Mouse (Mus musculus): ENCODE results near the gene Hist1h2af. TPM values are rescaled to one million over a fixed set of nuclear protein-coding genes. Genes with fewer than 3 reads are reported as not detected.

Gene Hist1h2af
- polyA plus RNA-seq, 1 experiment = 1,420 TPM

DNA sequence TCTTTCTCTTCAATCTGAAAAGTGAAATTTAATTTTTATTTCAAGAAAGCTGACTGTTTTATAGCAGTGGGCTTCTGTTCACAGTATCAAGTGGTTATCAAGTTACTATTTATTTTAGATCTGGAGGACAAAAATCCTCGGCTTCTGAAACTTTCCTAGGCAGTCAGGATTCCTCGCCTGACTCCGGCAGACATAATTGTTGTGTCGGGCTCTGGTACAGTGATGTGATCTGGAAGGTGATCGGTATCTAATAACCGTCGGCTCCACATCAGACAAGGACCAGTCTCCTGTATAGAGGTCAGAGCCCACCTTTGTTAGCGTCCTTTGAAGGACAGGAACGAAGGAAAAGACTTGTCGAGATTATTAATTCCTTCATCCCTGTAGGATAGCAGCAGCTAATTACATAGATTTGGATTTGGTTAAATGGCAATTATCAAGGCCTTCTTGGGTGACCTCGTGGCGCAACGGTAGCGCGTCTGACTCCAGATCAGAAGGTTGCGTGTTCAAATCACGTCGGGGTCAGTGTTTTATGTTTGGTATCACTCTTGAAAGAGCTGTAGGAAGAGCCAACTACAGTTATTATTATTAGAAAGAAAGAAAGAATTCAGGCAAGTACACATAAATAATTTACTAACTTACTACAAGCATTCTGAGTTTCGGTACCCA lies 35.9 kb upstream of the Hist1h2af start:
- H3K27ac ChIP-seq (ENCODE audit: insufficient read depth, low read depth, low read length) = no peak overlapping the region
- no peaks in the 10 kb centered on the region for H3K36me3 ChIP-seq (ENCODE audit: control insufficient read depth, insufficient read depth, low read length)
- no peak overlapping the region for H3K4me3 ChIP-seq (ENCODE audit: low read depth, low read length)
- no peak for TF ChIP-seq POLR2A (IDR thresholded peaks at IDR 0.05; ENCODE audit: low read depth, low read length)
- TF ChIP-seq CTCF (IDR thresholded peaks at IDR 0.05; ENCODE audit: extremely low read depth, insufficient read length, insufficient replicate concordance, low read depth, low read length) = no peak
- peaks cover 3% of the 10 kb centered on the region; the same call in 1 of the 2 replicates for H3K4me1 ChIP-seq (ENCODE audit: control insufficient read depth, insufficient read depth, insufficient read length, low read length)
- WGBS = 42% methylated on average over 19 of the region's 19 CpGs
- H3K27me3 ChIP-seq (ENCODE audit: control insufficient read depth, insufficient read depth, low read length) = no peaks in the 10 kb centered on the region

DNA sequence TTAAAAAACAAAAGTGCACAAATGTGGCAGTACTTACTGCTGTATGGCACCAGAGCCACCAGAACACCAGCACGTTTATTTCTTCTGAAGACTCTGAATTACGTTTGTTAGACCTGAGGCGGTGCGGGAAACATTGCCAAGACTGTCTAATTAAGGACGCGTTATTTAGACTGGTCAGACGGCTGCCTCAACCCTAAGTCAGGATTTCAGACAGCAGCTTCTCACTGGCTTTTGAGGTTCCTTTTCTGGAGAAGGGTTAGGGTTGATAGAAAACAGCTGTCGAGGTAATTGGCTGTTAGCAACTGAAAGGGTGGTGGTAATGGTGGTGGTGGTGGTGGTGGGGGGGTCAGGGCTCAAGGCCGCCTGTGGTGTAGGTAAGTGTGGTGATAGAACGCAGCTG lies 35.1 kb upstream of the Hist1h2af start:
- Histone ChIP-seq H3K36me3 (ENCODE audit: control insufficient read depth, insufficient read depth, low read length) (no peaks in the 10 kb centered on the region), H3K4me1 (ENCODE audit: control insufficient read depth, insufficient read depth, insufficient read length, low read length) (peaks cover 3% of the 10 kb centered on the region; the same call in 1 of the 2 replicates), H3K4me3 (ENCODE audit: low read depth, low read length) (no peak overlapping the region), H3K27ac (ENCODE audit: insufficient read depth, low read depth, low read length) (no peak overlapping the region), H3K27me3 (ENCODE audit: control insufficient read depth, insufficient read depth, low read length) (no peaks in the 10 kb centered on the region)
- no peak for TF ChIP-seq POLR2A (IDR thresholded peaks at IDR 0.05; ENCODE audit: low read depth, low read length)
- TF ChIP-seq CTCF (IDR thresholded peaks at IDR 0.05; ENCODE audit: extremely low read depth, insufficient read length, insufficient replicate concordance, low read depth, low read length) = no peak
- 25% methylated on average over 10 of the region's 10 CpGs for WGBS

DNA sequence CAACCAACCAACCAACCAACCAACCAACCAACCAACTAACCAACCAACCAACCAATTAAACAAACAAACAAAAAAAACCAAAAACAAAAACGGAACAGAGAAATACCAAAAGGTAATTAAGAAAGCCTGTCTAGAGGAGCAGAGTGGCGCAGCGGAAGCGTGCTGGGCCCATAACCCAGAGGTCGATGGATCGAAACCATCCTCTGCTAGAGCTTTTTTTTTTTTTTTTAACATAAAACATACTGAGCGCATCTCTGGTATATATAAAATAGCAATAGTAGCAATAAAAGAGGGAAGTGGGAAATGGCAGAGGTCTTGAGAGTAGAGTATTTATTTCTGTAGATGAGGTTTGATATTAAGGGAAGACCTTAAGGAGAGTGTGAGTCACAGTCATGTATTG lies 33.8 kb upstream of the Hist1h2af start:
- no peak overlapping the region for H3K4me3 ChIP-seq (ENCODE audit: low read depth, low read length)
- no peaks in the 10 kb centered on the region for H3K36me3 ChIP-seq (ENCODE audit: control insufficient read depth, insufficient read depth, low read length)
- H3K27ac ChIP-seq (ENCODE audit: insufficient read depth, low read depth, low read length) = no peak overlapping the region
- peaks cover 3% of the 10 kb centered on the region; the same call in 1 of the 2 replicates for H3K4me1 ChIP-seq (ENCODE audit: control insufficient read depth, insufficient read depth, insufficient read length, low read length)
- TF ChIP-seq CTCF (IDR thresholded peaks at IDR 0.05; ENCODE audit: extremely low read depth, insufficient read length, insufficient replicate concordance, low read depth, low read length) = no peak
- no peak for TF ChIP-seq POLR2A (IDR thresholded peaks at IDR 0.05; ENCODE audit: low read depth, low read length)
- 70% methylated on average over 7 of the region's 7 CpGs for whole genome bisulfite sequencing
- no peaks in the 10 kb centered on the region for H3K27me3 ChIP-seq (ENCODE audit: control insufficient read depth, insufficient read depth, low read length)

DNA sequence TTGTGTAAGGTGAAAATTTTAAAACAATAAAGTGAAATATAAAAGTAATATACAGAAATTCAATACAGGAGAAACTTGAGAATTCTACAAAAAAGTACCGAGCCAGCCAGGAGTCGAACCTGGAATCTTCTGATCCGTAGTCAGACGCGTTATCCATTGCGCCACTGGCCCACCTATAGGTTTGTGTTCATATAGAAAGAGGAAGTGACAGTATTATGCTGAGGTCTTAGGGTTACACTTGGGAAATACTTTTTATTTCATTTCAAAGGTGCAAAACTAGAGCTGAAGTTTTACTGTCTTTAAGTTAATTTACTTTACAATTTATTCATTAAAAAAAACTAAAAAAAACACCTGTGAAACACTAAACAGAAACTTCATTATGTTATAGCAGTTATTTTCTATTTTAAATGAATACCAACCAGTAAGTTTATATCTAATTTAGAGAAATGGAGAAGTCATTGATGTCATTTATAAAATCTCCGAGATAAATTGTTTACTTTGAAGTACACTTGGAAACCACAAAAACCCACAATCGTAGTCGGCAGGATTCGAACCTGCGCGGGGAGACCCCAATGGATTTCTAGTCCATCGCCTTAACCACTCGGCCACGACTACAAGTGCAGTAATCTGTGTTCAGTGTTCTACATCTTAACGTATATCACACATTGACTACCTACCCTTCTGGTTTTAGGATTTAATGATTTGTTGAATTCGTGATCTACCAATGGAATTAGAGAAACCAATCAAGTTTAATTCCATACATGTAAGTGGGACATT lies 33.1 kb upstream of the Hist1h2af start:
- Histone ChIP-seq H3K4me3 (ENCODE audit: low read depth, low read length) (no peak overlapping the region), H3K36me3 (ENCODE audit: control insufficient read depth, insufficient read depth, low read length) (no peaks in the 10 kb centered on the region), H3K4me1 (ENCODE audit: control insufficient read depth, insufficient read depth, insufficient read length, low read length) (peaks cover 3% of the 10 kb centered on the region; the same call in 1 of the 2 replicates), H3K27me3 (ENCODE audit: control insufficient read depth, insufficient read depth, low read length) (no peaks in the 10 kb centered on the region), H3K27ac (ENCODE audit: insufficient read depth, low read depth, low read length) (no peak overlapping the region)
- TF ChIP-seq POLR2A (IDR thresholded peaks at IDR 0.05; ENCODE audit: low read depth, low read length) (no peak), CTCF (IDR thresholded peaks at IDR 0.05; ENCODE audit: extremely low read depth, insufficient read length, insufficient replicate concordance, low read depth, low read length) (no peak)
- WGBS = 12% methylated on average over 17 of the region's 17 CpGs

DNA sequence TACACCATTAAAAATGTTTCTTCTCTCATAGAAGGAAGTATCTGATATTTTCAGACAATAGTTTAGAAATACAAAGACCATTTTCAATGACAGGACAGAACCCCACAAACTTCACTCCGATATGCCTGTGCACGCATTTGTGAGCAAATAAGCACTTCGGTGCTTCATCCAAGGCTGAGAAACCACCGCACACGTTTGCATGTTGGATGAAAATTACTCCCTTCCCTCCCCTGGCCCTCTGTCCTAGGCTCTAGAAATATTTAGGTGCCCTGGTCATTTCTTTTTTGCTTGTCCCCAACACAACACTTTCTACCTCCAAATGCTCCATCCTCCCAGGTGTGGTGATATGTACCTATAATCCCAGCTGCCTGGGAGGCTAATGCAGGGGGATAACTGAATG lies 32.2 kb upstream of the Hist1h2af start:
- Histone ChIP-seq H3K27ac (ENCODE audit: insufficient read depth, low read depth, low read length) (no peak overlapping the region), H3K27me3 (ENCODE audit: control insufficient read depth, insufficient read depth, low read length) (no peaks in the 10 kb centered on the region), H3K4me3 (ENCODE audit: low read depth, low read length) (no peak overlapping the region), H3K36me3 (ENCODE audit: control insufficient read depth, insufficient read depth, low read length) (no peaks in the 10 kb centered on the region), H3K4me1 (ENCODE audit: control insufficient read depth, insufficient read depth, insufficient read length, low read length) (peaks cover 3% of the 10 kb centered on the region; the same call in 1 of the 2 replicates)
- TF ChIP-seq CTCF (IDR thresholded peaks at IDR 0.05; ENCODE audit: extremely low read depth, insufficient read length, insufficient replicate concordance, low read depth, low read length) (no peak), POLR2A (IDR thresholded peaks at IDR 0.05; ENCODE audit: low read depth, low read length) (no peak)
- WGBS = 57% methylated on average over 5 of the region's 5 CpGs

DNA sequence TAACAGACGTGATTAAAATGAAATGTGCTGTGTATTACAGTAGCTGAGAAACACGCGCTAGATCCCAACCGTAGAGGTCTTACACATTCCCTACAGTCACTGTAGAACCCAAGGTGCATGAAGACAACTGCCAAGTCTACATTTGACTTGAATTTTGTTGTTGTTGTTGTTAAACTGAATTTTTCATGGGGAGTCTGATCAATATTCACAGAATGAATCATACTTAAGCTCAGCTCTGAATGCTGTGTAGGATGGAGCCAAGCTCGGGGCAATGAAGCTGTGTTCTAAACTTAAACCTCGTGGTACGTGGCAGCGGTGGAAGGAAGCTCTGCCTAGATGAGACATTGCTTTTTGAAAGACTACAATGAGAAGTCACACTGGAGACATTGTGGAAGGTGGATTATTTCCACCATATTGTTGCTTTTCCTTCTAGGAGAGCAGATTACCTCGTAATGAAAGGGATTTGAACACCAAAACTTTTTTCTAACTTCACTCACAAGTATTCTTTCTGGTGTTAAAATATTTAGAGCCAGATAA lies 31.6 kb upstream of the Hist1h2af start:
- H3K36me3 ChIP-seq (ENCODE audit: control insufficient read depth, insufficient read depth, low read length) = no peaks in the 10 kb centered on the region
- H3K4me3 ChIP-seq (ENCODE audit: low read depth, low read length) = no peak overlapping the region
- H3K4me1 ChIP-seq (ENCODE audit: control insufficient read depth, insufficient read depth, insufficient read length, low read length) = peaks cover 3% of the 10 kb centered on the region; the same call in 1 of the 2 replicates
- WGBS = 67% methylated on average over 9 of the region's 9 CpGs
- TF ChIP-seq POLR2A (IDR thresholded peaks at IDR 0.05; ENCODE audit: low read depth, low read length) = no peak
- TF ChIP-seq CTCF (IDR thresholded peaks at IDR 0.05; ENCODE audit: extremely low read depth, insufficient read length, insufficient replicate concordance, low read depth, low read length) = no peak
- no peak overlapping the region for H3K27ac ChIP-seq (ENCODE audit: insufficient read depth, low read depth, low read length)
- no peaks in the 10 kb centered on the region for H3K27me3 ChIP-seq (ENCODE audit: control insufficient read depth, insufficient read depth, low read length)

DNA sequence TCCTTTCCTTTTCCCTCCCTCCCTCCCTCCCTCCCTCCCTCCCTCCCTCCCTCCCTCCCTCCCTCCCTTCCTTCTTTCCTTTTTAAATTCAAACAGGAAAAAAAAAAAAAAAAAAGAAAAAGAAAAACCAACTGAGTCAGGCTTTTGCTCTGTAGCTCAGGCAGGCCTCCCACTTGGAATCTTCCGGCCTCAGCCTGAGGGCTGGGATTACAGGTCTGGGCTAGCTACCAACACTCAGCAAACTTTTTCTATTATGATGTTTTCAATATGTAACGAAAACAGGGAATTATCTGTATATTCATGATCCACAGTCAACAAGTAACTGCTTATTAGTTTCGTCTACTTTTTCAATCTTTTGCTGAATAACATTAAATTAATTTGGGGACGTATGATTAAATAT lies 30.8 kb upstream of the Hist1h2af start:
- Histone ChIP-seq H3K27me3 (ENCODE audit: control insufficient read depth, insufficient read depth, low read length) (no peaks in the 10 kb centered on the region), H3K4me3 (ENCODE audit: low read depth, low read length) (no peak overlapping the region), H3K27ac (ENCODE audit: insufficient read depth, low read depth, low read length) (no peak overlapping the region), H3K36me3 (ENCODE audit: control insufficient read depth, insufficient read depth, low read length) (no peaks in the 10 kb centered on the region), H3K4me1 (ENCODE audit: control insufficient read depth, insufficient read depth, insufficient read length, low read length) (peaks cover 3% of the 10 kb centered on the region; the same call in 1 of the 2 replicates)
- WGBS = 83% methylated on average over 4 of the region's 4 CpGs
- no peak for TF ChIP-seq CTCF (IDR thresholded peaks at IDR 0.05; ENCODE audit: extremely low read depth, insufficient read length, insufficient replicate concordance, low read depth, low read length)
- no peak for TF ChIP-seq POLR2A (IDR thresholded peaks at IDR 0.05; ENCODE audit: low read depth, low read length)
